Mouse (Mus musculus) stomach, postnatal 0 days (tissue): Measurements from ENCODE around the gene Kansl2. TPM values are rescaled to one million over a fixed set of nuclear protein-coding genes. Genes with fewer than 3 reads are reported as not detected.

Experiments used
- ATAC-seq: fragments of 200-750 bp; cut with Nextera tagmentation; 2 replicates; pipeline ENCODE4 v1.8.0; 2017; ENCODE audit not compliant: low FRiP score, low TSS enrichment
- DNase-seq: peaks from one replicate; pipeline ENCODE4 v3.0.0-alpha.2; 2016; ENCODE audit warnings: low spot score
- H3K27ac ChIP-seq: fragments of 300-500 bp; sonication (generic); replicated peaks from 2 replicates; pipeline ENCODE4 v1.5.1; 2014; ENCODE audit warnings: mild to moderate bottlenecking, control low read depth
- H3K27me3 ChIP-seq: fragments of 300-500 bp; sonication (generic); 2 replicates; pipeline ENCODE4 v1.6.1; 2014; ENCODE audit warnings: low read length; ENCODE audit not compliant: control insufficient read depth, insufficient read depth
- H3K36me3 ChIP-seq: fragments of 300-500 bp; sonication (generic); 2 replicates; pipeline ENCODE4 v1.6.1; 2014; ENCODE audit warnings: low read length, mixed read lengths; ENCODE audit not compliant: control insufficient read depth, insufficient read depth
- H3K4me1 ChIP-seq: fragments of 300-500 bp; sonication (generic); replicated peaks from 2 replicates; pipeline ENCODE4 v1.6.1; 2014; ENCODE audit warnings: antibody characterized with exemption; ENCODE audit not compliant: control insufficient read depth, insufficient read depth
- H3K4me2 ChIP-seq: fragments of 300-500 bp; sonication (generic); replicated peaks from 2 replicates; pipeline ENCODE4 v1.6.1; 2014; ENCODE audit warnings: low read depth, mild to moderate bottlenecking, control low read depth, moderate library complexity
- H3K4me3 ChIP-seq: fragments of 300-500 bp; sonication (generic); 2 replicates; pipeline ENCODE4 v1.5.1; 2014; ENCODE audit warnings: low read depth, low read length, control low read depth
- H3K9ac ChIP-seq: fragments of 300-500 bp; sonication (generic); 2 replicates; pipeline ENCODE4 v1.6.1; 2014; ENCODE audit warnings: mild to moderate bottlenecking, low read length, control low read depth, mixed read lengths
- H3K9me3 ChIP-seq: fragments of 300-500 bp; sonication (generic); 2 replicates; pipeline ENCODE4 v1.6.1; 2016; ENCODE audit warnings: low read length; ENCODE audit not compliant: control insufficient read depth
- CTCF ChIP-seq: IDR thresholded peaks from 2 replicates; pipeline ENCODE4 v1.5.1; 2016; ENCODE audit warnings: antibody characterized with exemption, low read depth, mild to moderate bottlenecking, moderate library complexity
- EP300 ChIP-seq: optimal IDR thresholded peaks from 2 replicates; pipeline ENCODE3; 2016; ENCODE audit warnings: antibody characterized with exemption
- WGBS: fragments of 180-500 bp; shearing (Covaris S2); extraction: QIAGEN DNeasy Blood & Tissue Kit; methylation state at CpG from one replicate; pipeline ENCODE4 v1.1.7; 2014; 5-methylcytosine and 5-hydroxymethylcytosine counted together
- polyA plus RNA-seq: library from polyadenylated mRNA; unstranded; fragments of >200 nt; fragmentation: Nextera tagmentation; extraction: Ambion mirVana; gene quantifications from 2 replicates; pipeline ENCODE4 v1.2.1, GENCODE M21; 2015

Gene Kansl2
- polyA plus RNA-seq, 1 experiment from 2014 or later, result 44.3 TPM

- no peaks in the 10 kb centered on the region for H3K4me1 ChIP-seq
- under 1% methylated on average over 15 of the region's 15 CpGs for WGBS
- peak overlapping the region; percentile 90 for H3K9ac ChIP-seq
- H3K4me3 ChIP-seq, result peak overlapping the region; percentile 88
- H3K27me3 ChIP-seq, result no peaks in the 10 kb centered on the region
- no peaks in the 10 kb centered on the region for H3K9me3 ChIP-seq
- ATAC-seq, result no peak
- H3K36me3 ChIP-seq, result no peaks in the 10 kb centered on the region
- peak overlapping the region; percentile 63 for H3K4me2 ChIP-seq
- peak overlapping the region; percentile 99 for H3K27ac ChIP-seq
- TF ChIP-seq EP300 (no peak), CTCF (no peak)
- DNase-seq, result no peak
Observed at GRCm38 (mm10) chr15:98566973-98567277, 32.9 kb upstream of the Kansl2 start.

DNA sequence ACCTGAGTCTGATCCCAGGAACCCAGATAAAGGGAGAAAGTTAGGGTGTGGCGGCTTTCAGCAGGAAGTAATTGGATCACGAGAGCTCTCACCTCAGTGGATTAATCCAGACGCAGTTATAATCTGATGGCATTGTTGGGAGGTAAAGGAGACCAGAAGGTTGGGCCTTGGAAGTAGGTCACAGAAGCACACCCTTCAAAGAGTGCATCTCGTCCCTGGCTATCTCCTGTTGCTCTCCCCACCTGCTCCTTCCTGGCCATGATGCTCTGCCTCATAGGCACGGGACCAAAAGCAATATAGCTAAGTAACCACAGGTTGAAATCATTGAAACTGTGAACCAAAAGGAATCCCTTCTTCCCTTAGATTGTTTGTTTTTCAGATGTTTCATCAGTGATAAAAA lies 23.1 kb upstream of the Kansl2 start:
- Histone ChIP-seq H3K27me3 (no peaks in the 10 kb centered on the region), H3K27ac (no peak overlapping the region), H3K4me2 (no peak overlapping the region), H3K9ac (no peak overlapping the region), H3K4me1 (no peaks in the 10 kb centered on the region), H3K36me3 (peaks cover 20% of the 10 kb centered on the region), H3K4me3 (no peak overlapping the region), H3K9me3 (no peaks in the 10 kb centered on the region)
- no peak for TF ChIP-seq CTCF
- no peak for TF ChIP-seq EP300
- ATAC-seq (no peak), DNase-seq (no peak)
- 84% methylated on average over 5 of the region's 5 CpGs for WGBS

DNA sequence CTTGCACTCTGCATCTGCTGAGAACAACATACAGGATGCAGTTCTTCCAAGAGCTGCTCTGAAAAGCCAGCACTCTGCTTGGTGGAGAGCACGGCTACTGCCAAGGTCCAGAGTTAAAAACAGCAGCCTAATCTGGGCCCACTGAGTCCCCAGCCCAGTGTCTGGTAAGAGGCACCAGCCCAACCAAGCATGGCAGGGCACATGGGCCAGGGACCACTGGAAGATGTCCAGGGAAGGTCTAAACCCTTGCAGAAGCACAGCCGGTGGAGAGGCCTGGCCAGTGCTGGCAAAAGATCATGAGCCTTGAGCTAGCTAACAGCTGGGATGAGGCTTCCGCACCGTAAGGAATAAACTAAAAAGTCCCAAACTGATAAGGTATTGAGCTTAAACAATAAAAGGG lies 21.8 kb upstream of the Kansl2 start:
- DNase-seq, result no peak

DNA sequence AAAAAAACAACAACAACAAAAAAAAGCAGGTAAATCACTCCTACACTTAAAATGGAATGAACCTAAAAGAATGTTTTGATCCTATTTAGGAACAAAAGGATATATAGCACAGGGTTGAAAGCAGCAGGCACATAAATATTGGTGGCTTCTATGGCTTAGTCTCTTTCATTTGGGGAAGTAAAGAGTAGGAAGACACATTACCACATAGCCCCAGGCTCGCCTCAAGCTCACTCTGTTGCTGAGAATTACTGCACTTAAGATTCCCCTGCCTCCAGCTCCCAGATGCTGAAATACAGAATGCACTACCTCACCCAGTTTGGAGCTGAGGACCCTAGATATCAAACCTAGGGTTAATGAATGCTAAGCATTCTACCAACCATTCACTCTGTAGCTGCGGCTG lies 18.7 kb upstream of the Kansl2 start:
- Histone ChIP-seq H3K9ac (no peak overlapping the region), H3K9me3 (no peaks in the 10 kb centered on the region), H3K27ac (no peak overlapping the region), H3K4me1 (no peaks in the 10 kb centered on the region), H3K36me3 (peaks cover 25% of the 10 kb centered on the region), H3K27me3 (no peaks in the 10 kb centered on the region), H3K4me3 (no peak overlapping the region), H3K4me2 (no peak overlapping the region)
- 89% methylated on average over 2 of the region's 2 CpGs for WGBS
- ATAC-seq, result no peak
- no peak for DNase-seq
- TF ChIP-seq CTCF (no peak), EP300 (no peak)

More for the DNA sequence above, 21.8 kb upstream of the Kansl2 start:
- Histone ChIP-seq H3K9ac (no peak overlapping the region), H3K4me2 (no peak overlapping the region), H3K9me3 (no peaks in the 10 kb centered on the region), H3K4me3 (no peak overlapping the region), H3K4me1 (no peaks in the 10 kb centered on the region), H3K27ac (no peak overlapping the region), H3K27me3 (no peaks in the 10 kb centered on the region), H3K36me3 (peaks cover 28% of the 10 kb centered on the region)
- TF ChIP-seq EP300 (no peak), CTCF (no peak)
- ATAC-seq, result no peak
- WGBS, result 91% methylated on average over 4 of the region's 4 CpGs

DNA sequence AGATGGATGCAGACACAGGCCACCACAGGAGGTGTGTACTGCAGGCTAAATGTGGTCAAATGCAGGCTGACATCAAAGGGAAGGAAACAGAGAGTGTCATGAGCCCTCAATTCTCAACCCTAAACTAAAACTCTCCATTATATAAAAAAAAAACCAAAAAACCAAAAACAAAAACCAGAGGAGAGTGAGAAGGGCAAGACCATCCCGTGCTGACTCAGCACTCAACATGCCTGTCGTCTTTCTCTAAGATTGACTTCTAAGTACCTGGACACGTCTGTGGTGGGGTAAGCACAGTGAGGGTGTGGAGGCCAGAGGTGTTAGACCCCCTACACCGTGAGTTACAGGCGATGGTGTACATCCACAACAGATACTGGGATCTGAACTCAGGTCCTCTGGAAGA lies 12.8 kb upstream of the Kansl2 start:
- WGBS, result 91% methylated on average over 5 of the region's 5 CpGs
- no peak for ATAC-seq
- H3K9ac ChIP-seq, result no peak overlapping the region
- H3K4me2 ChIP-seq, result no peak overlapping the region
- DNase-seq, result no peak
- H3K4me1 ChIP-seq, result no peaks in the 10 kb centered on the region
- no peaks in the 10 kb centered on the region for H3K9me3 ChIP-seq
- H3K36me3 ChIP-seq, result peaks cover 33% of the 10 kb centered on the region
- H3K4me3 ChIP-seq, result no peak overlapping the region
- TF ChIP-seq CTCF, result no peak
- TF ChIP-seq EP300, result no peak
- no peaks in the 10 kb centered on the region for H3K27me3 ChIP-seq
- no peak overlapping the region for H3K27ac ChIP-seq

DNA sequence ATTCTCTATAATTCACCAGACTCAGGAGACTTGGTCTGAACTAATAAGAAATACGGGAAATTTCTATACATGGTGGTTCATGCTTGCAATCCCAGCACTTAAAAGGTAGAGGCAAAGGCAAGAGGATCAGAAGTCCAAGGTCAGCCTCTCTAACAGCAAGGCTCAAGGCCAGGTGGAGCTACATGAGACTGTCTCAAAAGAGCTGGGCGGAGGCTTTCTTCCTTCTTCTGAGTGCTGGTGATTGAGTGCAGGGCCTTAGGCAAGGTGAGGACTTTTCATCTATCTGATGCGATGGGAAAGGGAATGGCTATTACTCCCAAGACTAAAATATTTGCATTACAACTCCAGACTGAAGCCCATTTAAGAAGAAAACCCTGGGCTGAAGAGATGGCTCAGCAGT lies 11.1 kb upstream of the Kansl2 start:
- no peaks in the 10 kb centered on the region for H3K27me3 ChIP-seq
- 87% methylated on average over 3 of the region's 3 CpGs for WGBS

More for the DNA sequence above, 11.1 kb upstream of the Kansl2 start:
- Histone ChIP-seq H3K27ac (no peak overlapping the region), H3K4me1 (no peaks in the 10 kb centered on the region), H3K9me3 (no peaks in the 10 kb centered on the region), H3K4me3 (no peak overlapping the region), H3K4me2 (no peak overlapping the region), H3K9ac (no peak overlapping the region), H3K36me3 (peaks cover 25% of the 10 kb centered on the region)
- DNase-seq, result no peak
- ATAC-seq, result no peak
- TF ChIP-seq CTCF, result no peak
- TF ChIP-seq EP300, result no peak
